Mouse (Mus musculus): ENCODE data around the gene Gfm2.

GRCm38 (mm10) chr13:97196186-97196924 lies 58.6 kb downstream of the Gfm2 start:
- TF ChIP-seq POLR2A (IDR thresholded peaks at IDR 0.05; ENCODE audit: borderline replicate concordance, extremely low read depth, low read depth, low read length) = no peak
- TF ChIP-seq CTCF (IDR thresholded peaks at IDR 0.05; ENCODE audit: insufficient read depth, low read length) = no peak

Measured in lung, adult 2 months (tissue).